Mouse (Mus musculus) cortical plate, adult 2 months (tissue): ENCODE results near the gene Tlk1.

ENCODE experiments used
- CTCF ChIP-seq: fragments of 200-500 bp; IDR thresholded peaks from 2 replicates; pipeline ENCODE4 v1.5.1; 2011; ENCODE audit warnings: mild to moderate bottlenecking, control low read depth, low read length; ENCODE audit not compliant: insufficient read depth; ENCODE audit errors: extremely low read depth
- POLR2A ChIP-seq: fragments of 200-500 bp; IDR thresholded peaks from 2 replicates; pipeline ENCODE4 v1.6.1; 2011; ENCODE audit warnings: mild to moderate bottlenecking, low read length, control low read depth; ENCODE audit not compliant: insufficient read depth; ENCODE audit errors: extremely low read depth

DNA sequence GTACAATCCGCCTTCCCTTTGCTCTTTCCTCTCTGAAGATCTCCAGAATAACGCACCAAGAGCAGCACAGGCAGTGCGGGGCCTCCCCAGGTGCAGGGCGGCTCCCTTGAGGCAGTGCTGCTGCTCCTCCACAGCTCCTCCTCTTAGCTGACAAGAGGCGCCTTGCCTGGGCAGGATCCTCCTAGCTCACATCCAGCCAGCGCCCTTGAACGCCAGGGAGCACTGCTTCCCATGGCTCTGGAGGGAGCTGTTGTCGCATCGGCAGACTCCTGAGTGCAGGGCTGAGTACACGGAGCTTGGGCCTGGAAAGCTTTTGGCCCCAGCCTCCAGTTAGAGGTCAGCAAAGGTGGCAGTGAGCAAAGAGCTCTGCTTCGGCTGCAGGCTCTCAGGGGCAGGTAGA lies 135.3 kb downstream of the Tlk1 start:
- TF ChIP-seq CTCF (no peak), POLR2A (no peak)
